Mouse (Mus musculus) CH12.LX (cell line): ENCODE data around the gene Fggy. TPM values are rescaled to one million over a fixed set of nuclear protein-coding genes. Genes with fewer than 3 reads are reported as not detected.

Experiments used
- DNase-seq: peaks from one replicate; pipeline ENCODE4 v3.0.0-alpha.2; 2013; ENCODE audit errors: extremely low read depth
- H3K27ac ChIP-seq: 2 replicates; pipeline ENCODE4 v1.5.1; 2012; ENCODE audit warnings: low read depth, mild to moderate bottlenecking, control low read depth, moderate library complexity; ENCODE audit not compliant: insufficient read depth
- H3K27me3 ChIP-seq: replicated peaks from 2 replicates; pipeline ENCODE3; 2012; ENCODE audit warnings: inconsistent platforms
- H3K36me3 ChIP-seq, 2 experiments: replicated peaks in 1 of 2; 2 replicates each; pipeline versions ENCODE3 to v1.6.1; 2012; ENCODE audit warnings: inconsistent platforms in 1 of 2, low read length in 1 of 2, mild to moderate bottlenecking in 1 of 2, mixed read lengths in 1 of 2, moderate library complexity in 1 of 2; ENCODE audit not compliant: control insufficient read depth in 1 of 2, insufficient read depth in 1 of 2
- H3K4me1 ChIP-seq, 2 experiments: 2 replicates each; pipeline ENCODE4 v1.6.1; 2012; ENCODE audit warnings: inconsistent platforms in 1 of 2, moderate library complexity in 1 of 2; ENCODE audit not compliant: insufficient read depth in 2 of 2, control insufficient read depth in 1 of 2
- H3K4me2 ChIP-seq: 2 replicates; pipeline ENCODE4 v1.6.1; 2012; ENCODE audit warnings: low read depth, mild to moderate bottlenecking, control low read depth; ENCODE audit not compliant: poor library complexity, insufficient read depth, severe bottlenecking
- H3K4me3 ChIP-seq, 3 experiments: fragments of 150-350 bp in 1 of 3; sonication (generic) in 1 of 3; replicated peaks in 1 of 3; 2 replicates each; pipeline versions ENCODE3 to v1.5.1; 2011 to 2012; ENCODE audit warnings: low read depth in 2 of 3, low read length in 2 of 3, mild to moderate bottlenecking in 2 of 3, moderate library complexity in 2 of 3, control low read depth in 1 of 3, improper control_type of control experiment in 1 of 3, inconsistent platforms in 1 of 3, mixed read lengths in 1 of 3; ENCODE audit not compliant: poor library complexity in 1 of 3
- H3K79me2 ChIP-seq: replicated peaks from 2 replicates; pipeline ENCODE4 v1.6.1; 2012; ENCODE audit warnings: mild to moderate bottlenecking, moderate library complexity; ENCODE audit not compliant: control insufficient read depth, poor library complexity, insufficient read depth, severe bottlenecking; ENCODE audit errors: extremely low read depth
- H3K9ac ChIP-seq: 2 replicates; pipeline ENCODE4 v1.6.1; 2012; ENCODE audit warnings: low read depth, mild to moderate bottlenecking, control low read depth, moderate library complexity; ENCODE audit not compliant: insufficient read depth
- H3K9me3 ChIP-seq: replicated peaks from 2 replicates; pipeline ENCODE3; 2012; ENCODE audit warnings: low read length, inconsistent platforms, mixed read lengths
- CHD1 ChIP-seq: IDR thresholded peaks from 2 replicates; pipeline ENCODE4 v1.6.1; 2012; ENCODE audit warnings: low read depth, low read length, improper control_type of control experiment, inconsistent platforms
- E2F4 ChIP-seq: IDR thresholded peaks from 2 replicates; pipeline ENCODE4 v1.6.1; 2011; ENCODE audit warnings: low read depth, low read length, improper control_type of control experiment; ENCODE audit not compliant: insufficient replicate concordance
- ELF1 ChIP-seq: IDR thresholded peaks from 2 replicates; pipeline ENCODE4 v1.6.1; 2014; ENCODE audit warnings: low read depth, mild to moderate bottlenecking, inconsistent platforms, low read length, improper control_type of control experiment
- EP300 ChIP-seq: IDR thresholded peaks from 2 replicates; pipeline ENCODE4 v1.6.1; 2011; ENCODE audit warnings: low read length, improper control_type of control experiment
- JUN ChIP-seq: IDR thresholded peaks from 2 replicates; pipeline ENCODE4 v1.6.1; 2011; ENCODE audit warnings: low read depth, mild to moderate bottlenecking, low read length, improper control_type of control experiment, moderate library complexity; ENCODE audit not compliant: insufficient read depth
- JUND ChIP-seq: conservative IDR thresholded peaks from 2 replicates; pipeline ENCODE4 v1.6.1; 2011; ENCODE audit warnings: low read depth, low read length, improper control_type of control experiment
- MXI1 ChIP-seq: IDR thresholded peaks from 2 replicates; pipeline ENCODE4 v1.6.1; 2011; ENCODE audit warnings: mild to moderate bottlenecking, low read depth, low read length, improper control_type of control experiment
- MYC ChIP-seq: IDR thresholded peaks from 2 replicates; pipeline ENCODE4 v1.6.1; 2011; ENCODE audit warnings: low read depth, mild to moderate bottlenecking, improper control_type of control experiment, low read length
- NELFE ChIP-seq: IDR thresholded peaks from 2 replicates; pipeline ENCODE4 v1.6.1; 2011; ENCODE audit warnings: low read depth, low read length, improper control_type of control experiment
- PAX5 ChIP-seq: IDR thresholded peaks from 2 replicates; pipeline ENCODE4 v1.6.1; 2012; ENCODE audit warnings: low read length, inconsistent platforms, mixed read lengths
- POLR2A ChIP-seq: IDR thresholded peaks from 2 replicates; pipeline ENCODE4 v1.6.1; 2011; ENCODE audit warnings: low read depth, mild to moderate bottlenecking, improper control_type of control experiment, low read length
- RAD21 ChIP-seq: IDR thresholded peaks from 2 replicates; pipeline ENCODE4 v1.6.1; 2011; ENCODE audit warnings: low read depth, mild to moderate bottlenecking, low read length, improper control_type of control experiment, moderate library complexity
- SIN3A ChIP-seq: IDR thresholded peaks from 2 replicates; pipeline ENCODE4 v1.6.1; 2012; ENCODE audit warnings: low read length, improper control_type of control experiment, inconsistent platforms
- SMC3 ChIP-seq: IDR thresholded peaks from 2 replicates; pipeline ENCODE4 v1.6.1; 2011; ENCODE audit warnings: low read depth, low read length, improper control_type of control experiment
- TBP ChIP-seq: conservative IDR thresholded peaks from 2 replicates; pipeline ENCODE4 v1.6.1; 2011; ENCODE audit warnings: low read depth, low read length, improper control_type of control experiment
- USF1 ChIP-seq: IDR thresholded peaks from 2 replicates; pipeline ENCODE4 v1.6.1; 2014; ENCODE audit warnings: low read depth, mild to moderate bottlenecking, inconsistent platforms, low read length, improper control_type of control experiment
- USF2 ChIP-seq: conservative IDR thresholded peaks from 2 replicates; pipeline ENCODE4 v1.6.1; 2011; ENCODE audit warnings: low read depth, low read length, improper control_type of control experiment
- ZKSCAN1 ChIP-seq: IDR thresholded peaks from 2 replicates; pipeline ENCODE4 v1.6.1; 2012; ENCODE audit warnings: low read depth, inconsistent platforms, low read length, improper control_type of control experiment, borderline replicate concordance
- ZNF384 ChIP-seq: IDR thresholded peaks from 2 replicates; pipeline ENCODE4 v1.6.1; 2012; ENCODE audit warnings: low read depth, low read length, improper control_type of control experiment, inconsistent platforms
- dilution Hi-C: fragments of 300-500 bp; cut with MboI; formaldehyde crosslinking; loops from 2 replicates; pipeline ENCODE4 v1.14.3; 2020; ENCODE audit warnings: low sequenced_read_pairs; ENCODE audit not compliant: extremely low pct_unique_long_range_greater_than_20kb, extremely low pct_ligation_motif_present
- in situ Hi-C: fragments of 300-500 bp; cut with MboI; formaldehyde crosslinking; loops from 3 replicates; pipeline ENCODE4 v1.14.3; 2019; ENCODE audit warnings: low sequenced_read_pairs, low pct_ligation_motif_present, low pct_unique_long_range_greater_than_20kb, mixed read lengths
- polyA plus RNA-seq: library from polyadenylated mRNA; unstranded; fragments of >175 nt; gene quantifications from 2 replicates; pipeline ENCODE4 v1.2.1, GENCODE M21; 2012; ENCODE audit warnings: low read depth; ENCODE audit not compliant: insufficient read length
- total RNA-seq, 2 experiments: library from RNA; depleted of rRNA; stranded (reverse); fragments of 300-350 nt in 1 of 2; fragments of >200 nt in 1 of 2; gene quantifications; 2 replicates each; pipeline ENCODE4 v1.2.3; 2012 to 2014

Fggy gene
- total and polyA plus RNA-seq, 3 experiments: 6.2 to 7.5 (median 6.9) TPM

- no peaks in the 10 kb centered on the region for H3K9me3 ChIP-seq
- H3K4me3 ChIP-seq: no peak overlapping the region
- no peaks in the 10 kb centered on the region for H3K79me2 ChIP-seq
- no peaks in the 10 kb centered on the region for H3K4me1 ChIP-seq
- H3K4me2 ChIP-seq: no peak overlapping the region
- no peak for TF ChIP-seq EP300
- no peak for TF ChIP-seq PAX5
- no peak for TF ChIP-seq POLR2A
- no peak for TF ChIP-seq JUND
- no peak for TF ChIP-seq RAD21
- no peak for TF ChIP-seq ZKSCAN1
- TF ChIP-seq TBP: no peak
- TF ChIP-seq E2F4: no peak
- no peak for TF ChIP-seq MXI1
- no peak for TF ChIP-seq JUN
- TF ChIP-seq USF2: no peak
- no peak for TF ChIP-seq USF1
- no peak for TF ChIP-seq MYC
- TF ChIP-seq SMC3: no peak
- no peak for TF ChIP-seq NELFE
- no peak for TF ChIP-seq SIN3A
- TF ChIP-seq, all 38 proteins: peak for 0
- no peaks in the 10 kb centered on the region for H3K27me3 ChIP-seq
- H3K36me3 ChIP-seq: no peaks in the 10 kb centered on the region
- H3K9ac ChIP-seq: no peak overlapping the region
- in situ Hi-C loops (no loop called here), dilution Hi-C loops (no loop called here)
- no peak for DNase-seq
- no peak overlapping the region for H3K27ac ChIP-seq
Measured at GRCm38 (mm10) chr4:95543529-95543928, 13.8 kb upstream of the Fggy start.

DNA sequence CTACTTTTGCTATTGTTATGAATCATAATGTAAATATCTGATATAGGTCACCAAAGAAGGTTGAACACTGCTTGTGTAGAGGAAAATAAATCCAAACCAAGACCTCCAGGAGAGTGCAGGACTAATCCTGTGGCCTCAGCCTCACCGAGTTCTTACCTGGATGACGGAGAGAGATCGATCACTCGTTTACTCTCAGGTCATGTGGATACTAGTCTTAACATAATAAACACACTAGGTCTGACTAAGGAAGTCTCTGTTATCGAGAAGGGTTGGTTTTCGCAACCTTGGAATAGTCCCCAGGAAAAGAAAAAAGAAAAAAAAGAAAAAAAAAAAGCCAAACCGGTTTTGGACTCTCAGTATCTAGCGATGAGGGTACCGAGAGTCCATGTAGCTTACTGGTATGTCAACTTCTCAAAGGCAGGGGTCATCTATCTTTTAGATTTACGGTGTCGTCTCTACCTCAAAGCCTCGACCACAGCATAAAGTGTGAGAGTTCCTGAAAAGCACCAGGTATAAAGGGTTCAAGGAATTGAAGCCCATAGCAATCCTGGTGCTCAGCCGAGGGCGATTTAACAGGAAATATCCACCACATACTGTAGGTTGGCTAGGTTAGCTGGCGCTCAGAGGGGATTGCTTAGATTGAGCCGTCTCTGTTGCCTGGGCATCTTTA, 509 bp upstream of the Fggy start:
- peak overlapping the region; percentile 95 for H3K4me2 ChIP-seq
- dilution Hi-C loops: no loop called here
- H3K36me3 ChIP-seq: no peaks in the 10 kb centered on the region
- peaks cover 0 to 22% of the 10 kb centered on the region in 2 experiments; a peak in 1 of 4 replicates for H3K4me1 ChIP-seq
- no peaks in the 10 kb centered on the region for H3K27me3 ChIP-seq
- TF ChIP-seq ZKSCAN1 (no peak), ELF1 (0 out of 2 replicates have a peak, but pooled peaks have one; percentile 25), CHD1 (no peak), ZNF384 (peak; percentile 35; the same call in 1 of the 2 replicates)
- TF ChIP-seq, all 38 proteins: peak for 2
- Histone ChIP-seq H3K9ac (peak overlapping the region; percentile 79), H3K79me2 (no peaks in the 10 kb centered on the region), H3K9me3 (no peaks in the 10 kb centered on the region), H3K4me3 (peak overlapping the region; percentile 43 to 73 (median 66)), H3K27ac (no peak overlapping the region)
- in situ Hi-C loops: loop anchor here (25.0 kb wide), 3 partner anchors 306 to 494 kb away; partner anchors contain the start of gene Jun
- DNase-seq: no peak
